ENCODE assay signal across 9 mouse cellular contexts in genomic region chr2:122065200-122065969, GRCm38 (mm10). TPM values are rescaled to one million over a fixed set of nuclear protein-coding genes. Genes with fewer than 3 reads are reported as not detected.
DNase-seq lines count a peak whose midpoint lies in the region; ATAC-seq lines count a peak whose summit lies in the region.
"Had no signal": no experiment of that assay in that cellular context is flagged by ENCODE, and none has a peak within 500 bp of the region (broad histone marks: within the 10 kb centered on the region; RNA-seq: fewer than 3 reads in every experiment).

No protein-coding gene starts in this region.

- no peak overlapping the region for H3K4me2 ChIP-seq in hindbrain, embryonic 11.5 days (replicated peaks; ENCODE audit: low read depth, low read length)
- H3K4me2 ChIP-seq in hindbrain, embryonic 16.5 days (ENCODE audit: low read length): no peak overlapping the region
- H3K4me2 ChIP-seq: embryonic facial prominence, embryonic 12.5 days had no signal

- H3K4me1 ChIP-seq in hindbrain, embryonic 11.5 days (replicated peaks; ENCODE audit: control insufficient read depth, insufficient read depth, low read length): no peaks in the 10 kb centered on the region
- no peaks in the 10 kb centered on the region for H3K4me1 ChIP-seq in hindbrain, embryonic 16.5 days (ENCODE audit: control insufficient read depth, insufficient read depth, low read depth, low read length)
- H3K4me1 ChIP-seq: embryonic facial prominence, embryonic 12.5 days had no signal

- H3K27me3 ChIP-seq in hindbrain, embryonic 11.5 days (ENCODE audit: control insufficient read depth, insufficient read depth, low read length): no peaks in the 10 kb centered on the region
- no peaks in the 10 kb centered on the region for H3K27me3 ChIP-seq in hindbrain, embryonic 16.5 days (replicated peaks; ENCODE audit: control insufficient read depth, insufficient read depth, low read length)
- H3K27me3 ChIP-seq: embryonic facial prominence, embryonic 12.5 days had no signal

- H3K36me3 ChIP-seq in hindbrain, embryonic 11.5 days (ENCODE audit: control insufficient read depth, insufficient read depth, low read length): no peaks in the 10 kb centered on the region; the same call in 1 of the 2 replicates
- peaks cover 24% of the 10 kb centered on the region for H3K36me3 ChIP-seq in hindbrain, embryonic 16.5 days (ENCODE audit: control insufficient read depth, insufficient read depth, low read length)

- no peaks in the 10 kb centered on the region for H3K9me3 ChIP-seq in hindbrain, embryonic 11.5 days (ENCODE audit: control insufficient read depth, low read length)
- no peaks in the 10 kb centered on the region for H3K9me3 ChIP-seq in hindbrain, embryonic 16.5 days (ENCODE audit: control insufficient read depth, low read length)
- H3K9me3 ChIP-seq: embryonic facial prominence, embryonic 12.5 days had no signal

- 55% methylated on average over 14 of the region's 14 CpGs for WGBS in hindbrain, embryonic 11.5 days
- WGBS in hindbrain, embryonic 16.5 days: 53% methylated on average over 14 of the region's 14 CpGs

- no peak overlapping the region for H3K9ac ChIP-seq in hindbrain, embryonic 11.5 days (ENCODE audit: low read depth, low read length)
- H3K9ac ChIP-seq in hindbrain, embryonic 16.5 days (ENCODE audit: low read depth, low read length): no peak overlapping the region
- H3K9ac ChIP-seq: embryonic facial prominence, embryonic 12.5 days had no signal

- no peak for ATAC-seq in hindbrain, embryonic 11.5 days (ENCODE audit: low FRiP score)
- ATAC-seq in hindbrain, embryonic 16.5 days: no peak

- no peak overlapping the region for H3K27ac ChIP-seq in hindbrain, embryonic 11.5 days (ENCODE audit: low read depth, low read length)
- no peak overlapping the region for H3K27ac ChIP-seq in hindbrain, embryonic 16.5 days (ENCODE audit: low read depth, low read length)
- H3K27ac ChIP-seq: embryonic facial prominence, embryonic 12.5 days had no signal

- peak; percentile 39 for DNase-seq in hindbrain, embryonic 11.5 days (ENCODE audit: low spot score)
- DNase-seq in right cerebral cortex, postnatal 14 days: peak; percentile 49
- no peak for DNase-seq in right cerebral cortex, postnatal 36 days (ENCODE audit: low spot score in 2 of 2)
- peak; percentile 19 to 28 for DNase-seq in cerebellum, postnatal 36 days
- peak; percentile 71 for DNase-seq in lung, postnatal 10 days
- no peak for DNase-seq in B cell, adult 2 months
- DNase-seq in right cerebral cortex, adult 18-20 months: no peak

- no peak overlapping the region for H3K4me3 ChIP-seq in hindbrain, embryonic 11.5 days (ENCODE audit: low read depth, low read length)
- no peak overlapping the region for H3K4me3 ChIP-seq in hindbrain, embryonic 16.5 days (ENCODE audit: low read length)
- H3K4me3 ChIP-seq: embryonic facial prominence, embryonic 12.5 days had no signal

RNA-seq across cellular contexts. Expression of gene Eif3j1, which starts 37.0 kb away (rescaled TPM):
- 12.8 and 13.7 TPM in 2 replicates for polyA plus RNA-seq in hindbrain, embryonic 11.5 days (2014; fragmentation: Nextera tagmentation; extraction: Ambion mirVana)
- polyA plus RNA-seq in hindbrain, embryonic 16.5 days (2015; fragmentation: Nextera tagmentation; extraction: Ambion mirVana): 9.6 and 11.5 TPM in 2 replicates

RNA-seq across cellular contexts. Expression of gene Spg11, which starts 52.8 kb away (rescaled TPM):
- polyA plus RNA-seq in hindbrain, embryonic 11.5 days (2014; fragmentation: Nextera tagmentation; extraction: Ambion mirVana): 11.4 and 11.8 TPM in 2 replicates
- polyA plus RNA-seq in hindbrain, embryonic 16.5 days (2015; fragmentation: Nextera tagmentation; extraction: Ambion mirVana): 5.8 and 6.6 TPM in 2 replicates

Comparison
In these comparisons a context has a peak if more than half of its experiments do, and no peak if none do; other contexts are left out.
1. DNase-seq: peak in hindbrain, embryonic 11.5 days (single experiment), right cerebral cortex, postnatal 14 days (single experiment), cerebellum, postnatal 36 days (2 of 2) and lung, postnatal 10 days (single experiment); none in right cerebral cortex, postnatal 36 days (0 of 2), B cell, adult 2 months (0 of 2) and right cerebral cortex, adult 18-20 months (single experiment).